Mouse (Mus musculus): ENCODE data around the gene Sfn.

GRCm38 (mm10) chr4:133552768-133553447, 49.1 kb downstream of the Sfn start, which contains the start of gene Nr0b2:
- TF ChIP-seq CTCF (conservative IDR thresholded peaks at IDR 0.05; ENCODE audit: insufficient read depth, insufficient read length, low read depth, low read length) (no peak), POLR2A (IDR thresholded peaks at IDR 0.05; ENCODE audit: low read depth, low read length) (no peak)

All from kidney, adult 2 months (tissue).